Mouse (Mus musculus): Measurements from ENCODE around the gene Cryga. TPM values are rescaled to one million over a fixed set of nuclear protein-coding genes. Genes with fewer than 3 reads are reported as not detected.

Cryga gene
- polyA plus RNA-seq, 1 experiment from 2014 or later, result 0.35 TPM

GRCm38 (mm10) chr1:65118150-65118913, 15.2 kb upstream of the Cryga start:
- H3K4me2 ChIP-seq, result no peak overlapping the region
- H3K9me3 ChIP-seq (replicated peaks), result no peaks in the 10 kb centered on the region
- no peak for ATAC-seq (ENCODE audit: low FRiP score)
- 0 out of 2 replicates have a peak, but pooled peaks cover 2% of the 10 kb centered on the region for H3K4me1 ChIP-seq
- H3K9ac ChIP-seq (replicated peaks), result no peak overlapping the region
- H3K27me3 ChIP-seq (replicated peaks), result no peaks in the 10 kb centered on the region
- no peak overlapping the region for H3K27ac ChIP-seq (replicated peaks)
- H3K4me3 ChIP-seq (replicated peaks), result no peak overlapping the region
- H3K36me3 ChIP-seq, result no peaks in the 10 kb centered on the region
- 86% methylated on average over 8 of the region's 8 CpGs for WGBS

- Histone ChIP-seq H3K36me3 (no peaks in the 10 kb centered on the region), H3K9ac (replicated peaks) (no peak overlapping the region), H3K4me2 (no peak overlapping the region), H3K4me1 (peaks cover 8% of the 10 kb centered on the region), H3K27me3 (replicated peaks) (no peaks in the 10 kb centered on the region), H3K9me3 (replicated peaks) (no peaks in the 10 kb centered on the region), H3K27ac (replicated peaks) (no peak overlapping the region), H3K4me3 (replicated peaks) (no peak overlapping the region)
- 85% methylated on average over 5 of the region's 5 CpGs for whole genome bisulfite sequencing
- ATAC-seq (ENCODE audit: low FRiP score), result no peak
These were observed 10.5 kb upstream of the Cryga start for GRCm38 (mm10) chr1:65113536-65114172.

GRCm38 (mm10) chr1:65112807-65113196, 9.6 kb upstream of the Cryga start:
- Histone ChIP-seq H3K9me3 (replicated peaks) (no peaks in the 10 kb centered on the region), H3K27me3 (replicated peaks) (no peaks in the 10 kb centered on the region), H3K4me3 (replicated peaks) (no peak overlapping the region), H3K27ac (replicated peaks) (no peak overlapping the region), H3K4me2 (peak overlapping the region; percentile 41), H3K9ac (replicated peaks) (no peak overlapping the region), H3K4me1 (peaks cover 8% of the 10 kb centered on the region), H3K36me3 (no peaks in the 10 kb centered on the region)
- 54% methylated on average over 14 of the region's 14 CpGs for WGBS
- no peak; the same call in 1 of the 2 replicates for ATAC-seq (ENCODE audit: low FRiP score)

- Histone ChIP-seq H3K4me2 (peak overlapping the region; percentile 41), H3K27ac (replicated peaks) (no peak overlapping the region), H3K9me3 (replicated peaks) (no peaks in the 10 kb centered on the region), H3K36me3 (no peaks in the 10 kb centered on the region), H3K27me3 (replicated peaks) (no peaks in the 10 kb centered on the region), H3K4me3 (replicated peaks) (no peak overlapping the region), H3K9ac (replicated peaks) (no peak overlapping the region), H3K4me1 (peaks cover 8% of the 10 kb centered on the region)
- ATAC-seq (ENCODE audit: low FRiP score), result peak; percentile 68; the same call in 1 of the 2 replicates
- WGBS, result 12% methylated on average over 8 of the region's 8 CpGs
These were observed 9.0 kb upstream of the Cryga start for GRCm38 (mm10) chr1:65112031-65112806.

GRCm38 (mm10) chr1:65109756-65110435, 6.7 kb upstream of the Cryga start:
- Histone ChIP-seq H3K4me1 (peaks cover 8% of the 10 kb centered on the region), H3K4me3 (replicated peaks) (no peak overlapping the region), H3K9me3 (replicated peaks) (no peaks in the 10 kb centered on the region), H3K27ac (replicated peaks) (no peak overlapping the region), H3K27me3 (replicated peaks) (no peaks in the 10 kb centered on the region), H3K36me3 (no peaks in the 10 kb centered on the region), H3K4me2 (no peak overlapping the region), H3K9ac (replicated peaks) (no peak overlapping the region)
- no peak for ATAC-seq (ENCODE audit: low FRiP score)
- 80% methylated on average over 25 of the region's 25 CpGs for WGBS

- Histone ChIP-seq H3K27ac (replicated peaks) (no peak overlapping the region), H3K4me1 (peaks cover 8% of the 10 kb centered on the region), H3K9ac (replicated peaks) (no peak overlapping the region), H3K27me3 (replicated peaks) (no peaks in the 10 kb centered on the region), H3K9me3 (replicated peaks) (no peaks in the 10 kb centered on the region), H3K4me2 (no peak overlapping the region), H3K36me3 (no peaks in the 10 kb centered on the region), H3K4me3 (replicated peaks) (no peak overlapping the region)
- ATAC-seq (ENCODE audit: low FRiP score), result no peak
- WGBS, result 92% methylated on average over 8 of the region's 8 CpGs
These were observed 6.0 kb upstream of the Cryga start for GRCm38 (mm10) chr1:65109196-65109595.

GRCm38 (mm10) chr1:65107654-65108279, 4.6 kb upstream of the Cryga start:
- H3K36me3 ChIP-seq, result no peaks in the 10 kb centered on the region
- WGBS, result 88% methylated on average over 10 of the region's 10 CpGs
- H3K4me2 ChIP-seq, result no peak overlapping the region
- no peaks in the 10 kb centered on the region for H3K27me3 ChIP-seq (replicated peaks)
- H3K27ac ChIP-seq (replicated peaks), result no peak overlapping the region
- ATAC-seq (ENCODE audit: low FRiP score), result no peak
- H3K4me3 ChIP-seq (replicated peaks), result no peak overlapping the region
- no peaks in the 10 kb centered on the region for H3K9me3 ChIP-seq (replicated peaks)
- no peak overlapping the region for H3K9ac ChIP-seq (replicated peaks)
- H3K4me1 ChIP-seq, result peaks cover 4% of the 10 kb centered on the region

- no peaks in the 10 kb centered on the region for H3K27me3 ChIP-seq (replicated peaks)
- H3K4me1 ChIP-seq, result no peaks in the 10 kb centered on the region
- H3K27ac ChIP-seq (replicated peaks), result no peak overlapping the region
- no peak overlapping the region for H3K4me2 ChIP-seq
- no peaks in the 10 kb centered on the region for H3K9me3 ChIP-seq (replicated peaks)
- ATAC-seq (ENCODE audit: low FRiP score), result no peak
- H3K9ac ChIP-seq (replicated peaks), result no peak overlapping the region
- no peak overlapping the region for H3K4me3 ChIP-seq (replicated peaks)
- 90% methylated on average over 3 of the region's 3 CpGs for WGBS
- H3K36me3 ChIP-seq, result no peaks in the 10 kb centered on the region
These were observed 6.2 kb downstream of the Cryga start for GRCm38 (mm10) chr1:65096953-65097352.

- Histone ChIP-seq H3K9ac (replicated peaks) (no peak overlapping the region), H3K4me3 (replicated peaks) (no peak overlapping the region), H3K27ac (replicated peaks) (no peak overlapping the region), H3K4me2 (no peak overlapping the region), H3K27me3 (replicated peaks) (no peaks in the 10 kb centered on the region), H3K4me1 (no peaks in the 10 kb centered on the region), H3K9me3 (replicated peaks) (no peaks in the 10 kb centered on the region), H3K36me3 (no peaks in the 10 kb centered on the region)
- 94% methylated on average over 3 of the region's 3 CpGs for WGBS
- no peak for ATAC-seq (ENCODE audit: low FRiP score)
These were observed 11.6 kb downstream of the Cryga start for GRCm38 (mm10) chr1:65091566-65091965.

GRCm38 (mm10) chr1:65090370-65090769, 12.8 kb downstream of the Cryga start:
- Histone ChIP-seq H3K4me1 (no peaks in the 10 kb centered on the region), H3K4me2 (no peak overlapping the region), H3K9me3 (replicated peaks) (no peaks in the 10 kb centered on the region), H3K27me3 (replicated peaks) (no peaks in the 10 kb centered on the region), H3K27ac (replicated peaks) (no peak overlapping the region), H3K4me3 (replicated peaks) (no peak overlapping the region), H3K36me3 (no peaks in the 10 kb centered on the region), H3K9ac (replicated peaks) (no peak overlapping the region)
- WGBS, result 87% methylated on average over 2 of the region's 2 CpGs
- ATAC-seq (ENCODE audit: low FRiP score), result no peak

Data from neural tube, embryonic 15.5 days (tissue).